Mouse (Mus musculus) hematopoietic stem cell, adult 5-6 weeks (primary cell): ENCODE data around the gene Gfy. TPM values are rescaled to one million over a fixed set of nuclear protein-coding genes. Genes with fewer than 3 reads are reported as not detected.

Experiments
- ATAC-seq, 2 experiments: fragments of 125-278 bp in 1 of 2; replicated peaks in 1 of 2; 2 replicates each; pipeline ENCODE4 v1.8.0; 2016 to 2017; ENCODE audit warnings: inconsistent platforms in 2 of 2, mild to moderate bottlenecking in 2 of 2, moderate number of reproducible peaks in 2 of 2, low read depth in 1 of 2, moderate TSS enrichment in 1 of 2; ENCODE audit not compliant: low FRiP score in 2 of 2, poor library complexity in 2 of 2, severe bottlenecking in 2 of 2, insufficient read depth in 1 of 2, low TSS enrichment in 1 of 2
- total RNA-seq: library from RNA; stranded (forward); fragments of 172-1452, 232-1000 nt; gene quantifications from 2 replicates; pipeline ENCODE4 v1.2.3, GENCODE M21; 2017

The Gfy gene
- total RNA-seq, 1 experiment from 2014 or later: not detected

GRCm38 (mm10) chr7:45139904-45140723 is 39.3 kb downstream of the Gfy start:
- no peak for ATAC-seq

DNA sequence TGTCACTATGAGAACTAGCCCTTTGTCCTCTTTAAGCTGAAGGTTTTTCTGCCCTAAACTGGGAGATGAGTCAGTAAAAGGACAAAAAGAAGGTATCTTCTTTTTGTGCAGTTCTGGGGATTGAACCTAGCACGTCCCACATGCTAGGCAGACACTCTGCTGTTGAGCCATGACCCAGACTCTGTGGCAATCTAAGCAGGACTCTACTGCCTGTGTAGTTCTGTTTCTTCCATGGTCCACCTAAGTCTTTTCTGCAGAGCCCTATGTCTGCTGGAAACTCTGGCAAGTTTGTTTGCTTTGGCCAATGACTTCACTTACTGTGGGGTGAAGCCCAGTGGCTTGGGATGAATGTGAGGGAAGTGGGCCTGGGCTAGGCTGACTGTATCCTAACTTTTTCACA is 41.0 kb downstream of the Gfy start:
- ATAC-seq: no peak

- ATAC-seq: peak; percentile 64 to 80
Observed at GRCm38 (mm10) chr7:45137171-45138006, 42.0 kb downstream of the Gfy start.

- ATAC-seq: peak; percentile 68 to 74
Observed at GRCm38 (mm10) chr7:45135993-45136567, 43.3 kb downstream of the Gfy start, which contains the start of the genes Gm45713 and Flt3l. Gm45713 (minus strand) TSS chr7:45136231. Flt3l (minus strand) TSS chr7:45136432.

DNA sequence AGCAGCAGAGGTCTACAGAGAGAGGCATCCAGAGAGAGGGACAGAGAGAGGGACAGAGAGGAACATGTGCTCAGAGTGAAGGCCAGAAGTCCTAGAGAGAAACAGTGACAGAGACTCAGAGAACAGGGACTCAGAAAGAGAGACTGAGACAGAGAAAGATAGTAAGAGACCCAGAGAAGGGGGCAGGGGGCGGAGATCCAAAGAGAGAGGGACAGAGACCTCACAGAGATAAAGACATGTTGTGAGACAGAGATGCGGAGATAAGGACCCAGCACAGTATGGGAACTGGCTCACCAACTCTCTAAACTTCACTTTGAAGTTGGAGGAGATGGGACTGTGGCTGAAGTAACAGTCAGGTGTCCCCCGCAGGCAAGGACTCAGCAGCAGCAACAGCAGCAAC is 44.0 kb downstream of the Gfy start:
- no peak for ATAC-seq

GRCm38 (mm10) chr7:45134544-45135026 is 44.8 kb downstream of the Gfy start:
- ATAC-seq: 0 out of 4 replicates have a peak, but pooled peaks of 1 of the 2 experiments have one; percentile 10

- ATAC-seq: no peak
Observed at GRCm38 (mm10) chr7:45133446-45134159, 45.8 kb downstream of the Gfy start.

DNA sequence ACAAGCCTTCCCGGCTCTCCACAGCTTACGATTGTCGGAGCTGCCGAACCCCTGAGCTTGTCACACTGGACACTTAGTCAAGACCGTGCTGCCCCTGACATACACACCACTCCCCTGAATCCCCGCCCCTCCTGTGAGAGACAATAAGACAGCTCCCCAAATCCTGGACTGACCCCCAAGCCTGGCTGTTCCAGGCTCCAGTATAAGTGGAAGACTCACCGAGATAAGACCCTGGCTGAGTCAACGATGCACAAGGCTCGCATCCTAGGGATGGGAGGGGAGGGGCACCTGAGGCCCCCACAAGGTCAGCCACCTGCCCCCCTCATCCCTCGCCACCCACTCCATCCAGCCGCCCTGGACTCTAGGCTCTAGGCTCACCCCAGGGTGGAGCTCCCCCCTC is 47.5 kb downstream of the Gfy start:
- no peak for ATAC-seq

- no peak for ATAC-seq
Observed at GRCm38 (mm10) chr7:45129776-45130512, 49.4 kb downstream of the Gfy start.

DNA sequence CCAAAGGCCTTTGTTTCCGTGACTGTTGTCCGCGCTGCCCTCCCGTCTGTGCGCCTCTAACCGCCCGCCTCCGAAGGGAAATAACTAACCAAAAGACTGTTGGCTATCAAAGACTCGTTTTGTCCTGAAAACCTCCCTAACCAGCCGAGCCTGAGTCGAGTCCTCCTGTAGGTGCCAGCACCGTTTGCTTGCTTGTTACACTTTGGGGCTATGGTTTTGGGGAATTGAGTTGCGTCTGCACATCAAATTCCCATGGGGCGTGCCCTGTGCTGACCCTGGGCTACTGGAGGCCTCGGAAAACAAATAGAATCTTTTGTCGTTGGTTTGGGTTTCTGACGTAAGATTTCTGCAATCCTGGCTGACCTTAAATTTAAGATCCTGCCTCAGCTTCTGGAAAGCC is 50.1 kb downstream of the Gfy start:
- ATAC-seq: 0 out of 4 replicates have a peak, but pooled peaks of 1 of the 2 experiments have one; percentile 0

DNA sequence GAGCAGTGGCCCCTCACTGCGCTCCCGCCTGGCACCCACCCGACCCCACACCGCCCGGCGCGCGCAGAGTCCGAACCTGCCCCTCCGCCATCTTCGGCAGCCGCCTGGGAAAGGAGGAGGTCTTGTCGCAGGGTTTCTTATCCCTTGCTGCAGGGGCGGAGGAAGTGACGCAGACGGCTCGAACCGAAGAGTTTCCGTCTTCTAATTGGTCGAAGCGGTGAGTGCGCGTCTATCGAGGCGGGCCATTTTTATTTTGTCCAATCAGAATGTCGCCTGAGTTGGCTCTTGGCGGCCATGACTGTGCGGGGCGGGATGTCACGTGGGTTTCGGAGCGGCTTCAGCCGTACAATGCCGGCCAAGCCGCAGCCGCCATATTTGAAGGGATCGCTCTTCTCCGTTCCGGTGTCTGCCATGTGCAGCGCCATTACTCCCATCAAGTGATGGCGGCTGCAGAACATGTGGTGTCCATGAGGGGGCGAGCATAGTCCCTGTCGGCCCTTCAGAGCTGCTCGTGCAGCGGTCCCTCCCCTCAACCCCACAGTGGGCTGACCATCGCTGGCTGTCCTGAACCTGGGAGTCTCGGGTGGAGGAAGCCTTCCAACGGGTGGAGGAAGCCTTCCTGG is 50.6 kb downstream of the Gfy start, which contains the start of gene Rpl13a:
Rpl13a (minus strand) TSS at position 138 of the 623 bp plus-strand sequence.
- peak; percentile 80 to 85 for ATAC-seq

GRCm38 (mm10) chr7:45127700-45128224 is 51.6 kb downstream of the Gfy start:
- ATAC-seq: no peak

DNA sequence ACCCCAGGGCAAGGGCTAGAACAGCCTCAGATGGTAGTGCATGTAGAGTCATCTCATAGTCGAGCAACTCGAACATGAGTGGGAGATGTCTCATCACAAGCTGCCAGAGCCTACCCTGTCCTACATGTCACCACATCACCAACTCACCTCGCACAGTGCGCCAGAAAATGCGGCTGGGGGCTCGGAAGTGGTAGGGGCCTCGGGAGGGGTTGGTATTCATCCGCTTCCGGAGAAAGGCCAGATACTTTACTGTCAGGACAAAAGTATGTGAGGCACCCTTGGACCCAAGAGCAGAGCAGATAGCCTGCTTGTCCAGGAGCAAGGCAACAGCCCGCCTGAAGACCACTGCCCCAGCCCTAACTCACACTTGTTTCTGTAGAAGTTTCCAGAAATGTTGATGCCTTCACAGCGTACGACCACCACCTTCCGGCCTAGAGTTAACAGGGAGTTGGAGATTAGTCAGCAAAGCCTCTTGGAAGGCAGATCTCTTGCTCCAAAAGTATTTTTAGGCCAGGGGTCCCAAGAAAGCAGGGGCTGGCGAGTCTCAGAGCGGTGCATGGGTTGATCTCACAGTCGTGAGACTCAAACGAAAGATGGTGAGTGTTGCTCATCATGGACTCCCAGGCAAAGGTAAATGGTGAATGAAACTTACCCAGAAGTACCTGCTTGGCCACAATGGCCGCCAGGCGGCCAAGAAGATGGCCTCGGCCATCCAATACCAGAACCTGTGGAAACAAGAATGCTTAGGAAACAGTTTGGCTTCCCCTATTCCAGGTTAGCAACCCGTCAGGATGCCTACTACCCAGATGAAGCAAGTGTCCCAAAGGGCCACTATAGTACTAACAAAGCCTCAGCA is 52.3 kb downstream of the Gfy start:
- no peak for ATAC-seq
